In the genomic region with DNA sequence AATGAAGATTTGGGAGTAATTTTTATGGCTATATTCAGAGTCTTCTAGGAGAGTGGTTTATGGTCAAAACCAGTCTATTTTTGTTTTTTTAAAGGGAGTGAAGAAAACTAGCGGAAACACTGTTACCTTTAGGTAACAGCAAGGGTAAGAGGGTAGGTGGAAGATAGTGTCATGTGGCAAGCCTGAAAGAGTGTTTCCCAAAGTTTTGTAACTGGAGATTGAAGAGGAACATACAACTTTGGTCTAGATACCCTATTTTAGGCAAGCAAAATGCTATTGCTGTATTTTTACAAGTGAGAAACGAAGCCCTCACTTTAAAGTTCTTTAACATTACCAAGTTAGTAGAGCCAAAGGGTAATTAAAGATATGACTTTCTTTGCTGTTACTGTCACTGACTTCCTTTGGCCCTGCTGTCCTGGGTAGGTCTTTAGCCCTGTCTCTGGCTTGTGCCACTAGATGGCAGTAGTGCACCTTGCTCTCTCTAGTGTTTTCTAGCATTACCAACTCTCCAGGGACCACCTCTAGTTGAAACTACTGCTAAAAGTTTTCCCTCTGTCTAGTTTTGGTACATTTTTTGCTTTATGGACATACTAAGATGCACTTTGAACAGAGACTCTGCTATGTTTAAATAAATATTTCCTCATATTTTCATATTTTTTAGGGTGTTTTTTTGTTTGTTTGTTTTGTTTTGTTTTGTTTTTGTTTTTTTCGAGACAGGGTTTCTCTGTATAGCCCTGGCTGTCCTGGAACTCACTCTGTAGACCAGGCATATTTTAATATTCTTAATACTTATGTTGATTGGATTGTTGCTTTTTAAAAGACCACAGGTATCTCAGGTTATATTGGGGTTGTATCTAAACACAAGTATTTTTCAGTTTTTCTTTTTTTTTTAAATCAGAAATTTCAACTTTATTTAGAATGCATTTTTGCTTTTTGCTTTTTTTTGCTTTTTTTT, we compare ENCODE assay signal across 9 mouse cellular contexts.
DNase-seq lines count a peak whose midpoint lies in the region; ATAC-seq and TF ChIP-seq lines count a peak whose summit lies in the region.
"Had no signal": no experiment of that assay in that cellular context is flagged by ENCODE, and none has a peak within 500 bp of the region (broad histone marks: within the 10 kb centered on the region; RNA-seq: fewer than 3 reads in every experiment).

No protein-coding gene starts in this region.

- TF ChIP-seq CTCF in liver, embryonic 14.5 days (IDR thresholded peaks at IDR 0.05; ENCODE audit: low read depth) = peak; percentile 92
- TF ChIP-seq CTCF in stomach, postnatal 0 days (IDR thresholded peaks at IDR 0.05; ENCODE audit: low read depth) = peak; percentile 98

- no peak overlapping the region for H3K9ac ChIP-seq in embryonic facial prominence, embryonic 14.5 days (ENCODE audit: low read depth, low read length)
- H3K9ac ChIP-seq in liver, embryonic 14.5 days (replicated peaks) = no peak overlapping the region
- H3K9ac ChIP-seq in neural tube, embryonic 12.5 days = no peak overlapping the region
- H3K9ac ChIP-seq in stomach, postnatal 0 days (ENCODE audit: low read length) = no peak overlapping the region
- H3K9ac ChIP-seq: embryonic facial prominence, embryonic 12.5 days had no signal

- no peaks in the 10 kb centered on the region for H3K4me1 ChIP-seq in embryonic facial prominence, embryonic 14.5 days (ENCODE audit: control insufficient read depth, insufficient read depth, low read length)
- no peaks in the 10 kb centered on the region for H3K4me1 ChIP-seq in heart, embryonic 10.5 days
- H3K4me1 ChIP-seq in liver, embryonic 14.5 days (replicated peaks; ENCODE audit: control insufficient read depth in 2 of 2, insufficient read depth in 2 of 2, low read length in 1 of 2) = no peaks in the 10 kb centered on the region
- H3K4me1 ChIP-seq in neural tube, embryonic 12.5 days = no peaks in the 10 kb centered on the region
- H3K4me1 ChIP-seq in stomach, postnatal 0 days (replicated peaks; ENCODE audit: control insufficient read depth, insufficient read depth) = no peaks in the 10 kb centered on the region

- 55% methylated on average over 3 of the region's 3 CpGs for WGBS in embryonic facial prominence, embryonic 14.5 days
- WGBS in heart, embryonic 10.5 days = 54% methylated on average over 3 of the region's 3 CpGs
- 54% methylated on average over 3 of the region's 3 CpGs for WGBS in liver, embryonic 14.5 days (ENCODE audit: insufficient replicate concordance)
- WGBS in neural tube, embryonic 12.5 days = 57% methylated on average over 3 of the region's 3 CpGs
- WGBS in stomach, postnatal 0 days = 59% methylated on average over 3 of the region's 3 CpGs

- H3K36me3 ChIP-seq in embryonic facial prominence, embryonic 14.5 days (ENCODE audit: control insufficient read depth, insufficient read depth, low read length) = no peaks in the 10 kb centered on the region
- 0 out of 2 replicates have a peak, but pooled peaks cover 4% of the 10 kb centered on the region for H3K36me3 ChIP-seq in heart, embryonic 10.5 days
- H3K36me3 ChIP-seq in liver, embryonic 14.5 days (replicated peaks; ENCODE audit: control insufficient read depth, insufficient read depth, low read depth) = no peaks in the 10 kb centered on the region; the same call in 1 of the 2 replicates
- no peaks in the 10 kb centered on the region for H3K36me3 ChIP-seq in neural tube, embryonic 12.5 days
- H3K36me3 ChIP-seq in stomach, postnatal 0 days (ENCODE audit: control insufficient read depth, insufficient read depth, low read length) = no peaks in the 10 kb centered on the region
- H3K36me3 ChIP-seq: embryonic facial prominence, embryonic 12.5 days had no signal

- TF ChIP-seq EP300 in liver, embryonic 14.5 days (IDR thresholded peaks at IDR 0.05; ENCODE audit: low read depth) = no peak
- no peak for TF ChIP-seq EP300 in stomach, postnatal 0 days (optimal IDR thresholded peaks at IDR 0.05)

- H3K9me3 ChIP-seq in embryonic facial prominence, embryonic 14.5 days (ENCODE audit: control insufficient read depth, low read length) = no peaks in the 10 kb centered on the region
- no peaks in the 10 kb centered on the region for H3K9me3 ChIP-seq in heart, embryonic 10.5 days
- H3K9me3 ChIP-seq in liver, embryonic 14.5 days (ENCODE audit: control insufficient read depth, low read length) = no peaks in the 10 kb centered on the region
- no peaks in the 10 kb centered on the region for H3K9me3 ChIP-seq in neural tube, embryonic 12.5 days
- no peaks in the 10 kb centered on the region for H3K9me3 ChIP-seq in stomach, postnatal 0 days (ENCODE audit: control insufficient read depth, low read length)
- H3K9me3 ChIP-seq: embryonic facial prominence, embryonic 12.5 days had no signal

- no peak overlapping the region for H3K4me3 ChIP-seq in embryonic facial prominence, embryonic 14.5 days (ENCODE audit: low read depth, low read length)
- H3K4me3 ChIP-seq in heart, embryonic 10.5 days = no peak overlapping the region
- no peak overlapping the region for H3K4me3 ChIP-seq in liver, embryonic 14.5 days (ENCODE audit: insufficient read depth in 1 of 2, low read depth in 2 of 2, low read length in 2 of 2)
- H3K4me3 ChIP-seq in neural tube, embryonic 12.5 days = no peak overlapping the region
- H3K4me3 ChIP-seq in stomach, postnatal 0 days (ENCODE audit: low read depth, low read length) = no peak overlapping the region
- H3K4me3 ChIP-seq: embryonic facial prominence, embryonic 12.5 days had no signal

- H3K27me3 ChIP-seq in embryonic facial prominence, embryonic 14.5 days (replicated peaks; ENCODE audit: control insufficient read depth, insufficient read depth, low read length) = no peaks in the 10 kb centered on the region
- no peaks in the 10 kb centered on the region for H3K27me3 ChIP-seq in heart, embryonic 10.5 days (ENCODE audit: insufficient read depth, poor library complexity, severe bottlenecking)
- no peaks in the 10 kb centered on the region for H3K27me3 ChIP-seq in liver, embryonic 14.5 days (ENCODE audit: control insufficient read depth, insufficient read depth, low read length)
- H3K27me3 ChIP-seq in neural tube, embryonic 12.5 days (replicated peaks) = no peaks in the 10 kb centered on the region
- no peaks in the 10 kb centered on the region for H3K27me3 ChIP-seq in stomach, postnatal 0 days (ENCODE audit: control insufficient read depth, insufficient read depth, low read length)
- H3K27me3 ChIP-seq: embryonic facial prominence, embryonic 12.5 days had no signal

- peak; percentile 82 for DNase-seq in B cell, adult 2 months
- peak; percentile 84 to 87 for DNase-seq in adrenal gland, postnatal 36 days
- peak; percentile 95 for DNase-seq in embryonic facial prominence, embryonic 14.5 days (ENCODE audit: low spot score)
- DNase-seq in heart, embryonic 10.5 days (ENCODE audit: low spot score) = peak; percentile 92
- peak; percentile 90 for DNase-seq in kidney, postnatal 14 days
- DNase-seq in liver, embryonic 14.5 days (ENCODE audit: low read depth in 3 of 3, low spot score in 3 of 3) = peak; percentile 63 to 67 (median 66)
- peak; percentile 79 for DNase-seq in stomach, postnatal 0 days (ENCODE audit: low spot score)

- H3K27ac ChIP-seq in embryonic facial prominence, embryonic 14.5 days (replicated peaks; ENCODE audit: low read depth, low read length) = no peak overlapping the region
- no peak overlapping the region for H3K27ac ChIP-seq in heart, embryonic 10.5 days
- no peak overlapping the region for H3K27ac ChIP-seq in liver, embryonic 14.5 days
- no peak overlapping the region for H3K27ac ChIP-seq in neural tube, embryonic 12.5 days
- H3K27ac ChIP-seq in stomach, postnatal 0 days (replicated peaks) = no peak overlapping the region
- H3K27ac ChIP-seq: embryonic facial prominence, embryonic 12.5 days had no signal

- peak; percentile 86 for ATAC-seq in embryonic facial prominence, embryonic 14.5 days (ENCODE audit: low read depth)
- ATAC-seq in liver, embryonic 14.5 days (ENCODE audit: insufficient read depth) = peak; percentile 75
- ATAC-seq in neural tube, embryonic 12.5 days (ENCODE audit: low FRiP score, low read depth) = peak; percentile 79
- ATAC-seq in stomach, postnatal 0 days (ENCODE audit: low FRiP score, low TSS enrichment) = peak; percentile 69; the same call in 1 of the 2 replicates

- no peak overlapping the region for H3K4me2 ChIP-seq in embryonic facial prominence, embryonic 14.5 days (ENCODE audit: low read depth, low read length)
- no peak overlapping the region for H3K4me2 ChIP-seq in liver, embryonic 14.5 days (ENCODE audit: low read depth)
- no peak overlapping the region for H3K4me2 ChIP-seq in neural tube, embryonic 12.5 days (replicated peaks)
- no peak overlapping the region for H3K4me2 ChIP-seq in stomach, postnatal 0 days (replicated peaks; ENCODE audit: low read depth)
- H3K4me2 ChIP-seq: embryonic facial prominence, embryonic 12.5 days had no signal
